Mouse (Mus musculus): ENCODE measurements around the gene Zfp955a.
"Not testable (repeated sequence)": the region's sequence is repeated elsewhere in the genome, so short reads cannot be mapped to it uniquely, and the experiment has no call there.

Gene Zfp955a

GRCm38 (mm10) chr17:33254530-33255318 is at the start of gene Zfp955a:
Gene Zfp955a (minus strand): TSS chr17:33255145.
- DNase-seq (ENCODE audit: low read depth, low spot score): not testable (repeated sequence)

- not testable (repeated sequence) for DNase-seq (ENCODE audit: low read depth, low spot score)
These were observed 34.9 kb upstream of the Zfp955a start for GRCm38 (mm10) chr17:33289876-33290149.

- DNase-seq (ENCODE audit: low read depth, low spot score): not testable (repeated sequence)
These were observed 34.3 kb upstream of the Zfp955a start, which contains the start of gene Zfp955b for GRCm38 (mm10) chr17:33289039-33289875. Gene Zfp955b (plus strand): TSS chr17:33289544.

- DNase-seq (ENCODE audit: low read depth, low spot score): no peak
These were observed 14.0 kb upstream of the Zfp955a start for GRCm38 (mm10) chr17:33268907-33269306.

- DNase-seq (ENCODE audit: low read depth, low spot score): no peak
These were observed 9.4 kb upstream of the Zfp955a start, which contains the start of gene Olfr63 for GRCm38 (mm10) chr17:33264376-33264775. Gene Olfr63 (plus strand): TSS chr17:33264676.

GRCm38 (mm10) chr17:33255319-33255657 is 343 bp upstream of the Zfp955a start:
- not testable (repeated sequence) for DNase-seq (ENCODE audit: low read depth, low spot score)

GRCm38 (mm10) chr17:33236646-33237045 is 18.3 kb downstream of the Zfp955a start:
- DNase-seq (ENCODE audit: low read depth, low spot score): not testable (repeated sequence)

GRCm38 (mm10) chr17:33221590-33221989 is 33.4 kb downstream of the Zfp955a start, which contains the start of gene Olfr1564:
Gene Olfr1564 (minus strand): TSS chr17:33221690.
- no peak for DNase-seq (ENCODE audit: low read depth, low spot score)

- DNase-seq (ENCODE audit: low read depth, low spot score): not testable (repeated sequence)
These were observed 63.9 kb downstream of the Zfp955a start, which contains the start of gene Olfr239 for GRCm38 (mm10) chr17:33191002-33191401. Gene Olfr239 (plus strand): TSS chr17:33191302.
